Mouse (Mus musculus) adipocyte (in vitro differentiated cells): ENCODE results near the gene Fmo3.

Experiments
- DNase-seq: peaks from one replicate; pipeline ENCODE4 v3.0.0-alpha.2; 2016; ENCODE audit warnings: low spot score

Fmo3 gene

GRCm38 (mm10) chr1:162930631-162931030, 53.7 kb downstream of the Fmo3 start:
- DNase-seq = no peak

- no peak for DNase-seq
Measured at GRCm38 (mm10) chr1:162929146-162929545, 55.2 kb downstream of the Fmo3 start.

GRCm38 (mm10) chr1:162925121-162925520, 59.2 kb downstream of the Fmo3 start:
- no peak for DNase-seq

- no peak for DNase-seq
Measured at GRCm38 (mm10) chr1:162916661-162917060, 67.7 kb downstream of the Fmo3 start.

- no peak for DNase-seq
Measured at GRCm38 (mm10) chr1:162914932-162915556, 69.3 kb downstream of the Fmo3 start.

GRCm38 (mm10) chr1:162912085-162912484, 72.2 kb downstream of the Fmo3 start:
- no peak for DNase-seq
